Mouse (Mus musculus) gastrocnemius, adult 2 months (tissue): ENCODE data around the gene B3galnt2. TPM values are rescaled to one million over a fixed set of nuclear protein-coding genes. Genes with fewer than 3 reads are reported as not detected.
A peak's percentile ranks its signal among the peaks of the same experiment; 100 is the strongest.

Experiments used
- DNase-seq: peaks from one replicate; pipeline ENCODE4 v3.0.0; 2022
- H3K27ac ChIP-seq: fragments of 200-600 bp; 2 replicates; pipeline ENCODE4 v1.8.1; 2022; ENCODE audit warnings: mild to moderate bottlenecking
- H3K4me3 ChIP-seq: fragments of 200-600 bp; 2 replicates; pipeline ENCODE4 v1.8.1; 2022; ENCODE audit warnings: mild to moderate bottlenecking, moderate library complexity
- CTCF ChIP-seq: fragments of 200-600 bp; IDR thresholded peaks from 2 replicates; pipeline ENCODE4 v1.8.1; 2022; ENCODE audit warnings: antibody characterized with exemption, mild to moderate bottlenecking, moderate library complexity
- intact Hi-C: fragments of 180-260 bp; cut with DNase I; formaldehyde crosslinking; loops from one replicate; pipeline ENCODE4 v1.15.1; 2025
- total RNA-seq, 2 experiments: library from RNA; stranded (reverse); gene quantifications; 2 replicates each; pipeline ENCODE4 v1.2.3; 2021

The B3galnt2 gene
- total RNA-seq, 2 experiments from 2014 or later = 88.5 to 89.4 TPM

DNA sequence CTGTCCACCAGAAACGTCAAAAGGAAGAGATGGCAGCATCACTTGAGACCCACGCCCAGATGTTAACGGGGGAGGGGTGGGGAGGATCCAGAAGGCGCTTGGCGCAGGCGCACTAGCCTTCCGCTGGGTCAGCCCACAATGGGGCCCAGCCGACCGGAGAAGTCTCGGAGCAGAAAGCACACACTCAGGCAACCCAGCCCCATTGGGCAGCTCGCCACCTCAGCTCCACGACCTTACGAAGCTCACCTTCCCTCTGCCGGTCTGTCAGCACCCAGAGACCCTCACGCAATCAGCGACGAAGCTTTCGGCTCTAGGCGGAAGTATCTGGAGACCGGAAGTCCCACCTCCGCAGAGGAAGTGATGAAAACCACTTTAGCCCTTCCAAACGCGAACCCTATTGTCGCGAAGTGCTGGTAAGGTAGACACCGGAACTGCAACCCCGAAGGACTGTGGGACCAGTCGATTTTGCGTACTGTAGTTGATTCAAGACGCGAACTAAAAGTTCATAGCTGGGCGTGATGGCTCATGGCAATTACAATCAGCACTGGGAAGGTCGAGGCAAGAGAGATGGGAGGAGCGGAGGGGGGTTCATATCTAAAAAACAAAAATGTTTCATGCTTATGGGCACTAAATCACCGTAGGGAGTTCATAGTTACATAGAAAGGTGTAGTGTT, 85.2 kb downstream of the B3galnt2 start, which contains the start of gene Tbce:
Gene Tbce, minus strand, starts transcription at position 347 of the 674 bp plus-strand sequence.
- peak; percentile 92 for DNase-seq
- intact Hi-C loops = loop anchor here (1.0 to 10.0 kb wide), 4 partner anchors 24 to 155 kb away; partner anchors contain the start of genes Arid4b and Ggps1
- peak within 1 kb of the TSS; percentile 88 for H3K4me3 ChIP-seq
- peak within 1 kb of the TSS; percentile 99 for H3K27ac ChIP-seq
- TF ChIP-seq CTCF = peak; percentile 32; the same call in 1 of the 2 replicates

DNA sequence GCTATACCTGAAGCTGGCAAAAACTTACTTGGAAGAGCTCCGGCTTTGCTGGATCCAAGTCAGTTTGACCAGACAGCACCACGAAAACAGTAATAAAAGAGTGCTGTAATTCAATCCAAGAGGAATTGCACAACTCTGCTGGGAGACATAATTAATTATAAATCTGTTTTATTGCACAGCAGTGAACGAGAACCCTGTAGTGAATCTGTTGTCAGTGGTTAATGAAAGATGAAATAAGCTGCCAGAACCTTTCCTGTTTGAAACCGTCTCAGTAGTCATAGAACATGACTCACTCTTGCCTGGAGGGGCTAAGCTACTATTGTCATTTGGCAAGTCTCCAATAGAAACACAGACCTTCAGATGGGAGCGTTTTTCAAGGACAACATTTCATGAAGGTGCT, 85.9 kb downstream of the B3galnt2 start:
- Histone ChIP-seq H3K27ac (peak overlapping the region; percentile 99), H3K4me3 (peak overlapping the region; percentile 88)
- no peak for DNase-seq
- TF ChIP-seq CTCF = no peak
- intact Hi-C loops = no loop called here

DNA sequence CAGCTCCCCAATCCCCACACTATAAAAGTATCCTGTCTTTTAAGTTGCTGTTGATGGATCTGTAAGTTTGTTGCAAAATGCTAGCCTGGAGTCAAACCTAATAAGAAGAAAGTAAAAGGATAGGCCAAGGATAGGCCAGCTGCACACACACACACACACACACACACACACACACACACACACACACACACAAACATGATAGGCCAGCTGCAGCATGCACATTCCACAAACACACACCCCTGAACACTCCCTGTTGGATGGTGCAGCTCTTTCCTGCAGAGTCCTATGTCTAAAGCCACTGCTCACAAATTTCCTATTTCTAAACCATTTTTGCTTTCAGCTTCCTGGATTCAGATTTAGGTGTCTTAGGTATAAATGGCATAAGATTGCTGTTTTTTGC, 89.6 kb downstream of the B3galnt2 start:
- no peak for DNase-seq
- TF ChIP-seq CTCF = no peak
- Histone ChIP-seq H3K27ac (no peak overlapping the region), H3K4me3 (no peak overlapping the region)
- intact Hi-C loops = no loop called here

DNA sequence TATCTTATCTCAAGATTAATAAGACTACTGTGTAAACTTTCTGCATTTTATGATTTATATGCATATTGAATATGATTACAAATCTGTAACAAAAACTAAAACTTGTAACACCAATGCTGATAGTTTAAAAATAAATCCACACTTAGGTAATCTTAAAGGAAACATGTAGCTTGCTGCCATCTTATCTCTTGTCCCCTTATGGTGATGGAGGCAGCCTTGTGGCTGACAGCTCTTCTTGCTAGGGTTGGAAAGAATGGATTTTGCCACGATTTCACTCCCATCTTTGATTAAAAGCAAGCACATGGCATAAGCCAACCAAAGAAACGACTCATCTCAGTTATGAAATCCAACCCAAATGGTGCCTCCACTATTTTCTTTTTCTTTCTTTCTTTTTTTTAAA, 90.3 kb downstream of the B3galnt2 start:
- DNase-seq = no peak
- no peak for TF ChIP-seq CTCF
- intact Hi-C loops = no loop called here
- Histone ChIP-seq H3K27ac (no peak overlapping the region), H3K4me3 (no peak overlapping the region)

Other genes with a start within 250 kb of the B3galnt2 start
- under 1 TPM; 0.41 to 0.75 TPM for gene Gng4, start 170.4 kb upstream of the B3galnt2 start, total RNA-seq
- gene Tbce, start 85.2 kb downstream of the B3galnt2 start, total RNA-seq = 10 to 100 TPM; 16.6 to 18.9 TPM
- 10 to 100 TPM; 14.0 TPM for gene Arid4b, start 108.8 kb downstream of the B3galnt2 start, total RNA-seq
- gene Ggps1, start 109.0 kb downstream of the B3galnt2 start, total RNA-seq = 10 to 100 TPM; 15.1 to 19.4 TPM